Mouse (Mus musculus) adrenal gland, postnatal 4 days (tissue): ENCODE data around the gene Npw. TPM values are rescaled to one million over a fixed set of nuclear protein-coding genes. Genes with fewer than 3 reads are reported as not detected.

Experiments used
- total RNA-seq, 2 experiments: library from RNA; stranded (reverse); gene quantifications; 2 replicates each; pipeline ENCODE4 v1.2.3; 2021

Gene Npw
- total RNA-seq, 2 experiments from 2014 or later, result not detected

Other genes starting within 250 kb of the Npw start
- gene Rnps1, start 243.9 kb downstream of the Npw start, total RNA-seq, result 100 to 1,000 TPM; 122 to 133 TPM
- 100 to 1,000 TPM; 165 to 199 TPM for gene Eci1, start 231.8 kb downstream of the Npw start, total RNA-seq
- 1 to 10 TPM; 3.1 to 3.4 TPM for gene Dnase1l2, start 215.4 kb downstream of the Npw start, total RNA-seq
- 10 to 100 TPM; 31.8 to 35.1 TPM for gene E4f1, start 188.1 kb downstream of the Npw start, total RNA-seq
- 10 to 100 TPM; 44.6 to 46.4 TPM for gene Pgp, start 188.1 kb downstream of the Npw start, total RNA-seq
- under 1 TPM; 0.50 to 0.93 TPM for gene Bricd5, start 184.6 kb downstream of the Npw start, total RNA-seq
- gene Mlst8, start 179.4 kb downstream of the Npw start, total RNA-seq, result 10 to 100 TPM; 28.0 to 30.0 TPM
- gene Caskin1, start 169.9 kb downstream of the Npw start, total RNA-seq, result 10 to 100 TPM; 62.4 to 65.2 TPM
- gene Traf7, start 130.5 kb downstream of the Npw start, total RNA-seq, result 100 to 1,000 TPM; 137 to 149 TPM
- 1 to 10 TPM; 1.1 to 1.9 TPM for gene Rab26, start 124.2 kb downstream of the Npw start, total RNA-seq
- 10 to 100 TPM; 67.8 to 70.9 TPM for gene Pkd1, start 108.6 kb downstream of the Npw start, total RNA-seq
- 100 to 1,000 TPM; 110 to 119 TPM for gene Tsc2, start 25.8 kb downstream of the Npw start, total RNA-seq
- gene Nthl1, start 25.8 kb downstream of the Npw start, total RNA-seq, result 10 to 100 TPM; 13.3 to 13.8 TPM
- gene Slc9a3r2, start 8.1 kb downstream of the Npw start, total RNA-seq, result 10 to 100 TPM; 62.2 to 64.2 TPM
- 10 to 100 TPM; 47.5 to 48.9 TPM for gene Zfp598, start 11.2 kb upstream of the Npw start, total RNA-seq
- gene Syngr3, start 31.5 kb upstream of the Npw start, total RNA-seq, result 1 to 10 TPM; 6.1 to 9.4 TPM
- 10 to 100 TPM; 28.4 to 28.8 TPM for gene Gfer, start 37.7 kb upstream of the Npw start, total RNA-seq
- 1 to 10 TPM; 6.2 to 8.5 TPM for gene Noxo1, start 37.8 kb upstream of the Npw start, total RNA-seq
- 10 to 100 TPM; 37.8 to 40.9 TPM for gene Tbl3, start 49.2 kb upstream of the Npw start, total RNA-seq
- not detected for gene Rnf151, start 59.6 kb upstream of the Npw start, total RNA-seq
- gene Rps2, start 59.7 kb upstream of the Npw start, total RNA-seq, result 100 to 1,000 TPM; 867 to 881 TPM
- 100 to 1,000 TPM; 210 to 213 TPM for gene Ndufb10, start 66.0 kb upstream of the Npw start, total RNA-seq
- 1 to 10 TPM; 5.9 to 6.9 TPM for gene Rpl3l, start 69.4 kb upstream of the Npw start, total RNA-seq
- 10 to 100 TPM; 62.0 to 74.6 TPM for gene Msrb1, start 78.2 kb upstream of the Npw start, total RNA-seq
- 1 to 10 TPM; 3.2 to 4.2 TPM for gene Hs3st6, start 94.5 kb upstream of the Npw start, total RNA-seq
- gene Meiob, start 145.8 kb upstream of the Npw start, total RNA-seq, result 1 to 10 TPM in 1 of 2 experiments, under 1 TPM in 1; 0.64 to 1.3 TPM
- gene Hagh, start 181.7 kb upstream of the Npw start, total RNA-seq, result 10 to 100 TPM; 67.0 to 77.5 TPM
- gene Fahd1, start 191.9 kb upstream of the Npw start, total RNA-seq, result 10 to 100 TPM; 28.9 to 30.5 TPM
- 1 to 10 TPM; 2.0 to 7.4 TPM for gene Igfals, start 207.5 kb upstream of the Npw start, total RNA-seq
- gene Nubp2, start 227.9 kb upstream of the Npw start, total RNA-seq, result 10 to 100 TPM; 51.9 to 55.3 TPM
- 10 to 100 TPM; 35.5 to 37.8 TPM for gene Spsb3, start 228.2 kb upstream of the Npw start, total RNA-seq
- 10 to 100 TPM; 63.5 to 66.9 TPM for gene Eme2, start 236.6 kb upstream of the Npw start, total RNA-seq
- gene Mrps34, start 236.7 kb upstream of the Npw start, total RNA-seq, result 100 to 1,000 TPM; 135 to 137 TPM
- 10 to 100 TPM; 73.7 to 76.7 TPM for gene Nme3, start 238.0 kb upstream of the Npw start, total RNA-seq